Mouse (Mus musculus) left cerebral cortex, adult 9 months (tissue): ENCODE measurements around the gene Chat.
A peak's percentile ranks its signal among the peaks of the same experiment; 100 is the strongest.

Experiments used
- DNase-seq, 2 experiments: peaks; one replicate each; pipeline ENCODE4 v3.0.0; 2022; ENCODE audit warnings: low spot score in 2 of 2

Chat gene

GRCm38 (mm10) chr14:32465889-32466288 lies at the start of gene Chat:
Gene Chat (minus strand): TSS chr14:32465989.
- DNase-seq, result no peak

DNA sequence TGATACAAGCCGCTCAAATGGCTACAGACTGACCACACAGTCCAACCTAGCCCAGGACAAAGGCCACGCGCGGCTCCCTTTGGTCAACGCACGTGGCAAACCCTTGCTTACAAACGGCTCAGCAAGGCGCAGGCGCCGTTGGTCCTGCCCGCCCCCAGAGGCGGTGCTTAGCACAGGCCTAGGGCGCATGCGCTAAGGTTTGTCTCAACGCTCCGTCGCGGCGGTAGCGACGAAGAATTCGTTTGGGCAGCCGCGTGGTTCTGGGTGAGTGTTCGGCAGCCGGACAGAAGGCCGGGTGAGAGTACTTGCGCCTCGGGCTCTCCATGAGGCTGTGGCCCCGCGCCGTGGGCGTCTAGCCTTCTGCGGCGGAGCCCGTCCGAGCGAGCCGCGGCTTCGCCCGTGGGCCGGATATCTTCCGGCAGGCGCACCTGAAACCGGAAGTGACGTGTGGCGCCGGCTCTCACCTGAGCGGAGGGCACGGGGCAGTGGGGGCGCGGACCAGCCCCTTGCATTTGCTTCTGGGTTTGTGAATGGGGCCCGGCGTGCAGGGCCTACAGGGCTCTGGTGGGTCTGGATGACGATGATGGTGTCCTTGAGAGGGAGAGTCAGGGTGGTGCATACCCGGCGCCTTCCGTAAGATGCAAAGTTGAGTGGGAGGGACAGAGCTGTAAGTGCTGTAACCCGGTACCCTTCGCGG lies 47.7 kb upstream of the Chat start, which contains the start of gene Ercc6:
Ercc6 (plus strand) TSS at position 186 of the 697 bp plus-strand sequence.
- DNase-seq, result peak; percentile 79 to 93

GRCm38 (mm10) chr14:32512912-32513311 lies 47.1 kb upstream of the Chat start:
- DNase-seq, result no peak

GRCm38 (mm10) chr14:32509443-32509961 lies 43.7 kb upstream of the Chat start:
- DNase-seq, result no peak

- DNase-seq, result no peak
These were observed 42.5 kb upstream of the Chat start for GRCm38 (mm10) chr14:32508105-32508835.

DNA sequence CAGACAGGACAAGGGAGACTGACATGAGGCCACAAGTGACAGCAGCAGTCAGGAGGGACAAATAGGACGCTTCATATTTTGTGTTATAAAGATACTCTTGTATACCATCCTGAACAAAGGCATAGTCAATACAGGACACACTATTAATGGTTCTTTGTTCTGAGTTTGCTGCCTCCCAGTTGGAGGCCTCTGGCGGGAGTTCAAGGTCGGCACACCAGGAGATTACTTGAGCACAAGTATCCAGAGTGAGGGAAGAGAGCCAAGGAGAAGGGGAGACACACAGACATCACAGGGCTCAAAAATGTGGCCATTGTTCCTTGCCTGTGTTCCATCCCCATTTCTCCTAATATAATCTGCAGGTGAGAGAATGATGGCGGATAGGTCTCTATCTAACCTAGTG lies 41.4 kb upstream of the Chat start:
- DNase-seq, result no peak

GRCm38 (mm10) chr14:32506329-32506728 lies 40.5 kb upstream of the Chat start:
- DNase-seq, result no peak

- DNase-seq, result no peak
These were observed 38.1 kb upstream of the Chat start for GRCm38 (mm10) chr14:32503897-32504296.

GRCm38 (mm10) chr14:32502764-32503688 lies 37.2 kb upstream of the Chat start:
- DNase-seq, result no peak

DNA sequence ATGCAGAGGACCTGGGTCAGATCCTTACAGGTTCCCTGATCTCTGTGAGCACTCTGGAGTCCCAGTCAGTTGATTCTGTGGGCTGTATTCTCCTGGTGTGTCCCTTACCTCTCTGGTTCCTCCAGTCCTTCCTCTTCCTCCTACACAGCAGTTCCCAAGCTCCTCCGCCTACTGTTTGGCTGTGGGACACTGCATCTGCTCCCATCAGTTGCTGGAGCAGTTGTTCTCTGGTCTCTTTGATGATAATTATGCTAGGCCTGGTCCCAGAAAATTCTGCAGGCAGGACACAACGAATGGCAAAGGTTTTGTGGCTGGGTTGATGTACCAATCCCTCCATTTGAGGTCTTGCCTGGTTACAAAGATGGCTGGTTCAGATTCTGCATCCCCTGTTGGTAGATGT lies 35.5 kb upstream of the Chat start:
- DNase-seq, result no peak

DNA sequence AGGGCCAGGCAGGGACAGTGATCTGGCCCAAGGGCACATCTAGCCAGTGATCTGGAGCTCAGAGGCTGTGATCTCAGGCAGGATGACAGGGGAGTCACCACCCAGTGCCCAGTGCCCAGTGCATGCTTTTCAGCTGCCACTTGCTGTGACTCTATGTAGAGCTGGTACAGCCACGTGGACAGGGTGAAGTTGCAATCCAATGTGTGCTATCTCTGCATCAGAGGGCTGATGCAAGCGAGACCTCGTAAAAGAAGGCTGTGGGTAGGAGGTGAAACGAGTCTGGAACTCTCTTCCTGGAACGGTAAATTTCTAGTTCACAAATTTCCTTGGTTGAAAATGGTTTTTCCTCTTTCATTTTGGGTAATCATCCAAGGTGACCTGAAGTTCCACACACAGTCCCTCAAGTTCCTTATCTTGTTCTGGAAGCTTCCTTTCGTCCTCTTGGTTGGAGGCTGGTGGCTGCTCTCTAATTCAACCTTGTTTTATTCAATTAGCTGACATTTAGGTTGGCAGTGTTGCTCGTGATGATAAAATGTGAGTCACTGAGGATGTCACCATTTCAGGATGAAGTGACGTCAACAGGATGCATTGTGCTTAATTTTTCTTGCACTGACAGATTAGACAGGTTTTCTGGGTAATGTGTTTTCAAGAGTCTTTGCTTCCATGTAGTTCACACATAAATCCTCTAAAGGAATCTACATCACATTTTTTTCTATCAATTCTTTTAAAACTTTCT lies 30.5 kb upstream of the Chat start:
- no peak for DNase-seq

- peak in 1 of 2 experiments; percentile 25 for DNase-seq
These were observed 26.7 kb upstream of the Chat start for GRCm38 (mm10) chr14:32492521-32492920.

GRCm38 (mm10) chr14:32482061-32482460 lies 16.3 kb upstream of the Chat start:
- DNase-seq, result no peak

DNA sequence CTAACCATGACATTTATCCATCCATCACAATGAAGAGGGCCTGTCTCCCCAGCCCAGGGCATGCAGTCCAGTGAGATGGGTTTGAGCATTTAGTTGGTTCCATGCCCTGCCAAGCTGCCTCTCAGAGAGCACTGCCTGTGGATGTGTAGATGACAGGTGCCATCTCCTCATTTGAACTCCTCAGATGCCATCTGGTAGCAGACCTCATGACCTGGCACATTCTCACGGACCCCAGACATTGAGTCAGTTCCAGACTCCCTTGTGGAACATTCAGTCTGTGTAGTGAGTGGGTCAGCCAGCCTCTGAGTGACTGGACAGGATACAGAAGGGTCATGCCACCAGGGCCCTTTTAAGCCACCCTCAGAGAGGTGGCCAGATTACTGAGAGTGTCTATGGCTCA lies 11.8 kb upstream of the Chat start:
- DNase-seq, result no peak

DNA sequence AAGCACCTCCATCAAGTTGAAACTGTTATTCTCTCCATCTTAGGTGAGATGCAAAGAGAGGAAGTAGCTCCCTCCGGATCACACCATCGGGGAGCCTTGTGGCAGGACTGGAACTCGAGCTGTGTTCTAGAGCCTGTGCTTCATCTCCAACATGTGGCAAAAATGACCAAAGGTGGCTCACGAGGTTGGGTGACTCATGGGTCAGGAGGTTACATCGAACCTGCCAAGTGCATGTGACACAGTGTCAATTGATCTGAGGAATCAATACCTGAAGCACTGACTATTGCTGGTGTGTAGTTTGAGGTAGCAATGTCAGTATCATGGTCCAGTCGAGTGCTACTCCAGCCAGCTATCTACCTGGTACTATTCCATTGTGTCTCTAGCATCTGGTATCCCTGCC lies 10.8 kb upstream of the Chat start:
- no peak for DNase-seq

DNA sequence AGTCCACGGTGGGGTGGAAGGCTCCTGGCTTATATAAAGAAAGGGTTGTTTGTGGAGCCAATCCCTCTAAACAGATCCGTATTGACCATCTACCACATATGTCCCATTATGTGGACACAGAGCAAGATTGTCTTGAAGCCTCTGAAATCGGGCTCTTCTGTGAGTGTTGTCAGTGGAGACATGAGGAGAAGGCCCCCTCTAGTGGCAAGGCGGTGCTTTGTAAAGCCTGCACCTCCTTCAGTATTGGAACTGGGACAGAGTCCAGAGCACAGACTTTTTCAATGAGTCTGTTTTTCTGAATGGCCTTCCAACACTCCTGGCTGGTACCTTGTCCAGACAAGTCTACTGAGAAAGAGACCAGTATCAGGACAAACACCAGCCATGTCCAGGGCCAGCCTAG lies 7.2 kb upstream of the Chat start:
- peak in 1 of 2 experiments; percentile 73 for DNase-seq

GRCm38 (mm10) chr14:32467606-32468005 lies 1.8 kb upstream of the Chat start:
- DNase-seq, result no peak

DNA sequence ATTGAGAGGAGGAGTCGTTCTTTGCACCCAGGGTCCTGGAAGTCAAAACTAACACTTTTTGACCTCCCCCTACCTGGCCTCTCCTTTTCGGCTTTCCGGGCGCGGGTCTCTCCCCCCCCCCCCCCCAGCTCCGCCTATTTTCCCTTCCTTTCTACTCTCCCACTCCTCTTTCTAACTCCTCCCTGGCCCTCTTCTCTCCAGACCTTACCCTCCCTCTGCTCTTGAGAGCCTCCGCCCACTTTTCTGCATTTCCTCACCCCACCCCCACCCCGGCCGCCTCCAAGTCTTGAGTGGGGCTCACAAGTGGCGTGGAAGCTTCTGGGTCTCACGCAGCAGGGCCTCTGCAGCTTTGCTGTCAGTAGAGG lies 301 bp downstream of the Chat start:
- no peak for DNase-seq

DNA sequence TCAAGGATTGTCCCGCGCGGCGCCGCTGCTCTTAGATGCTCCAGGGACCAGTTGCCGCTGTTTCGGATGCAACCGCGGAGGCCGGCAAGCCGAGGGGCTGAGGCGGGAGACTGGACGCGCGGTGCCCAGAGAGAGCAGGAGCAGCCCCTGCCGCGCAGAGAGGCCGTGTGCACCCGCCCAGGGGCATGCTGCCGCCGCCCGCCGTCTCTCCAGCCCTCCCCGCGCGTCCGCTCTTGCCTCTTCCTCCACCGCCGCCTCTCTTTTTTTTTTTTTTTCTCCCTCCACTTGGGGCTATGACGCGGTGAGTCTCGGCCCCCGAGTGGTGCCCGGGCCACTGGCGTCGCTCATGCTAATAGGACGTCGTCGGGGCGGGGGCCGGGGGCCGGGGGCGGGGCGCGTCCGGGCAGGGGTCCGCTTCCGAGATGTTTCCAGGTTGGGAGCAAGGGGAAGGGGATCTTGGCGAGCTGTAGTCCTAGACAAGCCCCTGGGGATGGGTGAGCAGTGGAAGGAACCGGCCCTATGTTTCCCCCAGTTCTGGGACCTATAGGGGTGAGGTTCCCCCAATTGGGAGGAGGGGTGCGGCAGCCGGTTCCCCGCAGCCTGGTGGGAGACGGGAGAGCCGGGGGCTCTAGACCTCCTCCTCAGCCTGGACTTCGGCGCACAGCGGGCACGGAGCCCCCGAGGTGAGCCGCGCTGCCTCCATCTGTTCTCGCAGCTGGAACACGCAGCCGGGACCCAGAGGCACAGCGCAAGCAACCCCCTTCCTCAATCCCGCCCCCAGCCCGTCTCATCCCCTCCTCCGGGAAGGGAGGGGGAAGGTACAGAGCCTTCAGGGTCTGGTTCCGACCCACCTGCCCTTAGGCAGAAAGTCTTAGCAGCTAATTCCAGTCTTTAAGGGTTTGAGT lies 936 bp downstream of the Chat start, which contains the start of gene Slc18a3:
Slc18a3 (minus strand) TSS at position 250 of the 905 bp plus-strand sequence.
- DNase-seq, result no peak
